Mouse (Mus musculus) telencephalon, adult 2 months (tissue): ENCODE results near the gene Snai1.
A peak's percentile ranks its signal among the peaks of the same experiment; 100 is the strongest.

Experiments used
- DNase-seq: peaks from one replicate; pipeline ENCODE4 v3.0.0-alpha.2; 2011; ENCODE audit warnings: low read depth, low spot score

Snai1 gene

DNA sequence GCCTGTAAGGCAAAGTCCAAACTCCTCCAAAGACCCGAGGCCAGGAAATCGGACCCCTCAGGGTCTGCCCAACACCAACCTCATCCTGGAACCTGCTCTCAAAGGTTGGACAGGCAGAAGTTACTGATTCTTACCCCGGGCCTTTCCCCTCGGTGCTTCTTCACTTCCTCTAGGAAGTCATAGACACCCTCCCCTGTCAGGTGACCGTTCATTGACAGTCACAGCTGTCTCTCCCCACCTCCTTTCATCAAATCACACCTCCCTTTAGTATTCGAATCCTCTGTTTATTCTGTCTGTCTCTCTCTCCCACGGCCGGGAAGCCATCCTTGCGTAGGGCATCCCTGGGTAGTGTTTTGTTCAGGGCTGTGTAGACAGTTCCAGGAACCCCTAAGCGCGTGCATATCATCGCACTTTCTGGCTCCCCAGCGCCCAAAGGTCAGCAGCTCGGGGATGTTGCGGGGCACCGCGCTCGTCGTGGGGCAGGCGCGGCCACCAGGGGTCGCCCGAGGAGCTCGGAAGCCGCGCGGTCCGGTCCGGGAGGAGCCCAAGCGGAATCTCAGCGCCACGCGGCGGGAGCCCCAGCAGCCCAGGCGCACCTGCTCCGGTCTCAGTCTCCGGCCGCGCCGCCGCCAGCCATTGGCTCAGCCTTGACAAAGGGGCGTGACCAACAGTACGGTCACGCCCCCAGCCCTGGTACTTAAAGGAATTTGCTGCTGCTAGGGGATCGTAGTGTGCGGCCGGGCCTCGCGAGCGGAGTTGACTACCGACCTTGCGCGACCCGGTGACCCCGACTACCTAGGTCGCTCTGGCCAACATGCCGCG, at the start of gene Snai1:
TSS of gene Snai1 (plus strand) at position 720 of the 822 bp plus-strand sequence.
- peak; percentile 32 for DNase-seq

DNA sequence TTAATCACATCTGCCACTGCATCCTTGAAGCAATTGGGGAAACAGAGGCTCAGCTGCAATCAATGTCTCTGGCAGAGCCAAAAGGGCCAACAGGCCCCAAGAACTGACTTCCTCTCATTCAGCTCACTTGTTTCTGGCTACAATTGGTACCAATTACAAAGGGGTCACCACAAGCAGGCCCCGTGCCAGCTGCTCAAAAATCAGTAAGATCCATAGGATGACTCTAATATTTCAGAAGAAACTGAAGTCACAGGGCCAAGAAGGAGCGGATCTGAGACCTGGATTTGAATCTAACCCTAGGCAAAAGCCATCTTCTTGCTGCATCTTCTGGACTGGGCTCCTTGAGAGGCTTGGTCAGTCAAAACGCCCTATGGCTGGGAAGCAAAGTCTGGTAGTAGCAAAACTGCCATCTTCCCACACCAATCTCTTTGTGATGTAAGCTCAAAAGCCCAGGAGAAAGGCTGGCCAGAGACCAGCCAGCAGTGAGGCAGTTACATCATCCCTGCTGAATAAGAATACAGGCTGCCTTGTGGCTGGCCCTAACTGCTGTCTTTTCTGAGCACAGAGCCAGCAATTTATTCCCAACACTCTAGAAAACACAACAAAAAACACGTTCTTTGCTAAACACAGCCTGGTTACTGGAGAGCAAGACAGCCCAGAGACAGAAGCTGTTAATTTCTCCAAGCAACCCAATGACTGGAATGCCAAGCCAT, 47.0 kb upstream of the Snai1 start:
- DNase-seq = peak; percentile 87

DNA sequence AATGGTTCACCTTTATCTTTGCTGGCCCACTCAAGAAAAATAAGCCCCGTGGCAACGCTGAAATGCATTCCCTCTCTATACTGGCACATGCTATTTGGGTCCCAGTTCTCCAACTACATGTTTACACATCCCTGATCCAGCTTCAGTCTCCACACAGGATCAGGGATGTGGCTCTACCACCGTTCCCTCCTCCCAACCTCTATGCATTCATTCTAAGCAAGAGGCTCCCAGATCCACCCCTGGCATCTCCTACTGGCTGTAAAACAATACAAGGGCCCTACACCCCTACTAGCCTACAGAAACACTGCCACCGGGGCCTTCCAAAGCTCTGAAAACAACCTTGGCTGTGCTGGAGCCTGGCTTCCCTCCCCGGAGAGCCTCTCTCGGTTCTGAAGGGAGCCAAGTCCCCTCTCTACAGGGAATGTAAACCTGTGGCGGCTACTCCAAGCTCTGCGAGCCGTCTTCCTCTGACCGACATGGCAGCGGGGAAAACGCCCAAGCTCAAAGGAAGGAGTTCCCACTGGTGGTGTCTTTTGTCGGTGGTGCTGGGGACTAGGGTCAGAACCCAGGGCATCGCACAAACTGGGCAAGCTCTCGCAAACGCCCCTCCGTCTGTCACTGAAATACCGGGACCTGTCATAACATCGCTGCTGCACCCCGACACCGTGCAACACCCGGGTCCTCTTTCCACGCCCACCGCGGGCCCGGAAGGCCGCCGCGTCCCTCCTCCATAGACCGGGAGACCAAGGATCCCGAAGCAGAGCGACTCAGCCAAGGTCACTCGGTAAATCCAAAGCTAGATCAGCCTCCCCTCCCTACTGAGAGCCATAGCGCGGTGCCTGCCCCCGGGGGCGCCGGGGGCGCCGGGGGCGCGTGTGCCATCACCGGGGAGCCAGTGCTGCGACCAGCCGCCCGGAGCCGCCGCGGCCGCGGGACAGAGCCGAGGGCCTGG, 46.0 kb upstream of the Snai1 start, which contains the start of gene Rnf114:
TSS of gene Rnf114 (plus strand) at position 889 of the 952 bp plus-strand sequence.
- no peak for DNase-seq

DNA sequence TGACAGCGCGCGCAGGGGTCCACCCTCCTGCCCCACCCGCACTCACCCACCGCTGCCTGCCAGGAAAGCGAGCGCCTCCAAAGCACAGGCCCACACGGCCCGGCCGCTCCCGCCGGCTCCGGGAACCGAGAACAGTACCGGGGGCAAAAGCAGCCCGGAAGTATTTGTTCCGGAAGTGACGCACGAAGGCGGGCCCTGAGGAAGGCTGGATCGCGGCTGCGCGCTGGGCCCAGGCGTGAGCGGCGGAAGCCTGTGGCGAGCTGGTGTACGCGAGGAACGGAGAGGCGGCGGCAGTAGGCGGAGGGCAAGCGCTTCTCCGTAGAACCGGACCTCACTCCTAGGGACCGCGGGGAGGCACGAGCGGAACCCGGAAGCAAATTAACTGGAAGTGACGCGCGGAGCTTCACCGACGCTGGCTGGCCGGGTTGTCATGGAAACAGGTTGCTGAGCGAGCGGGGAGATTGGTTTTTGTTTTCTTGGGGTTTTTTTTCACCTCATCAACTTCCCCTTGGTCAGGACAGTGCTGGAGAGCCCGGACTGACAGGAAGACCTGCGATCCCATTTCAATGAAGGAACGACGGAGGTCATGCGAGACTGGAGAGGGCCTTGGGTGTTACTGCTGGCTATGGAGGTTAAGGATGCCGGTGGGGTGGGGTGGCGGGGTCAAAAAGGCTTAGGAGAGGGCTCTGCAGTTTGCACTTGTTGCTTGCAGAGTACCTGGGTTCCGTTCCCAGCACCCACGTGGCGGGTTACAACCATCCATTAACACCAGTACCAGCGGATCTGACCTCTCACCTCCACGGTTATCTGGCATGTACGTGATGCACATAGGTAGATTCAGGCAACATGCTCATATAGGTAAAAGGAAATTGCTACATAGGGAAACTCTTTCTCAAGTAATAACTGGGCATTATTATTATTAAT, 45.0 kb upstream of the Snai1 start, which contains the start of gene Spata2:
TSS of gene Spata2 (minus strand) at position 175 of the 924 bp plus-strand sequence.
- DNase-seq = peak; percentile 87

DNA sequence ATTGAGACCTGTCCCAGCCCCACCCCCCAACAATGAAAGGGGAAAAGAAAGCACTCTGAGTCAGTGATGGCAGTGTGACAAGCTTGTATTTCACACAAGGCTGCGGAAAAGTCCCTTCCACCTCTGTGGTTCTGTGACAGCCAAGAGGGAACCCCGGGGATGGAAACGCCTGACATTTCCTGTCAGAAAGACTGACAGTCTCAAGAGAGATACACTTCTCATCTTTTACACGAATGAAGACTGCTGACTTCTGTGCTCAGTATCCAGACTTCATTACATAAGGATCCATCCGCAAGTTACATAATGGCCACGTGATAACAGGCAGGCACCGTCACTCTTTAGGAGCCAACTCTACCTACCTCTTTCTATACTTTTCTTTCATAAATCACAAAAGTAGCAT, 41.6 kb upstream of the Snai1 start:
- peak; percentile 63 for DNase-seq

DNA sequence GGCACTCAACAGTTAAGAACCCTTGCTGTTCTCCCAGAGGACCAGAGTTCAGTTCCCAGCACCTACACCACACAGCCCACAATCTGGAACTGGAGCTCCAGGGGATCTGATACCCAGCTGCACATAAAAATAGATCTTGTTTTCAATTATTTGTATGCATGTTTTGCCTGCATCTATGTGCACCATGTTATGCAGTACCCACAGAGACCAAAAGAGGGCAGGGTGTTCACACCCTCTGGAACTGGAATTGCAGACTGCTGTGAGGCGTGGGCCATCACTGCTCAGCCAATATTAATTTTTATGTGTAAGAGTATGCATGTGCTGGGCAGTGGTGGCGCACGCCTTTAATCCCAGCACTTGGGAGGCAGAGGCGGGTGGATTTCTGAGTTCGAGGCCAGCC, 40.7 kb upstream of the Snai1 start:
- no peak for DNase-seq

DNA sequence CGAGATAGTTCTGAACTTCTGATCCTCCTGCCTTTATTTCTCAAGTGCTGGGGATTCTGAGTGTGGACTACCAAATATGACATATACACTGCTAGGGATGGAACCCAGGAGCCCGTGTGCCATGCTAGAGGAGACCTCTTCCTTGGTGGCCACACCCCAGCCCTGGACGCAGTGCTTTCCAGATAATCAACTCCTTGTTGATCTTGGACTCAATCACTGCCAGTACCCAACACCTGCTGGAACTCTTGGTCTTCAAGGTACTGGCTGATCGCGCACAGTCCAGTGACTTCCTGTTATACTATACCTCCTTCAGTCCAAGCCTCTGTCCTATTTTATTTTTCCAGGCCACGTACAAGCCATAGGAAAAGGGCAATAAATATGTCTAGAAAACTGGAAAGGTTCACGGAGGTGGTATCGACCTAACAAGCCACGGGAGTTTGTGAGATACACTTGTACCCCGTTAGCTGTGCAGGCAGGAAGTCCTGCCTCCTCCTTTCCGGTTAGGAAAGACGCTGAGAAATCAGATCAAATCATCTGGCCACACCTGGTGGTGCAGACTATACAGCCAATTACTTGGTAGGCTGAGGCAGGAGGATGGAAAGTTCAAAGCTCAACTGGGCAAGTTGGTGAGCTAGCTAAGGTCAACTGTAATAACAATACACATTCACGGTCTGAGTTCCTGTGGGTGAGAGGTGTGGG, 35.3 kb upstream of the Snai1 start:
- DNase-seq = no peak

DNA sequence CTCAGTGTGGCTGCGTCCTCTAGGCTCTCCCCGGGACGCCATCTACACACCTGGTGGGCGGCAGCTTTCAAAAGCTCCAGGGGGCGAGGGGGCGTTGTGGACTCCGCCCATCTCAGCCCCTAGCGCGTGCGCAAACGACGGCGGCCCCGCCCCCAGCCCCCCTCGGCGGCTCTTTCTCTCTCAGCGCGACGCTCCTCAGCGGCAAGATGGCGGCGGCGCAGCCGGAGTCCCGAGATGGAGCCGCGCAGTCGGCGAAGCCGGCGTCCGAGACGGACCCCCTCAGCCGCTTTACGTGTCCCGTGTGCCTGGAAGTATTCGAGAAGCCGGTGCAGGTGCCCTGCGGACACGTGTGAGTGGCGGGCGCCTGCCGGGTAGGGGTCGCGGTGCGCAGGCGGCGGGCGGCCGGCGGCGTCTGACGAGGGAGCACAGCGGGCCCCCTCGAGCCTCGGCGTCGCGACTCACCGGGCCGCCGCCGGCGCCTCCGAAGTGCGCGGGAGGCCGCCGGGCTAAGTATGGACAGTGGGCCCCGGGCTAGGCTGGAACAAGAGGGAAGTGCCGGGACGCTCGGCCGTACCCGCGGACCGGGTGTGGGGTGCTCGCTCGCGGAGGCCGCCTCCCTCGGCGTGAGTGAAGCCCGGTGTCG, 34.6 kb upstream of the Snai1 start:
- peak; percentile 62 for DNase-seq

DNA sequence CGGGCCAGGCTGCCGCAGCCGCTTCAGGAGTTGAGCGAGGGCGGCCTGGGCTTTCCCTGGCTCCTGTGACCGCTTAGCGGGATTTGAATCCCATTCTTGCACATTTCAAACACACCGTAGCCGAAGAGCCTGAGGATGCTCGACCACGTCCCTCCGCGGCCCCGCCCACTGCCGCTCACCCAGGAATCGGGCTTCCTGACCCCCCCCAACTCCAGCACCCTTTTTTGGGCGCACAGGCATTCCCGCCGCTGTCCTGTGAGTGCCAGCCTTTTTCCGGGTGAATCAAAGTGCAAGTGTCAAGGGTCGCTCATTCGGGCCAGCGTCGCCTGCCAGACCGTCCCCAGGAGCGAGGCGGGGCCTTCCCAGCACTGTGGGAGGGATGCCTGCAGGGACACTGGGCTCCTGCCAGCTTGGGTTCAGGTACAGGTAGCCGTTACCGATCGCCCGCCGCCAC, 34.1 kb upstream of the Snai1 start:
- no peak for DNase-seq

DNA sequence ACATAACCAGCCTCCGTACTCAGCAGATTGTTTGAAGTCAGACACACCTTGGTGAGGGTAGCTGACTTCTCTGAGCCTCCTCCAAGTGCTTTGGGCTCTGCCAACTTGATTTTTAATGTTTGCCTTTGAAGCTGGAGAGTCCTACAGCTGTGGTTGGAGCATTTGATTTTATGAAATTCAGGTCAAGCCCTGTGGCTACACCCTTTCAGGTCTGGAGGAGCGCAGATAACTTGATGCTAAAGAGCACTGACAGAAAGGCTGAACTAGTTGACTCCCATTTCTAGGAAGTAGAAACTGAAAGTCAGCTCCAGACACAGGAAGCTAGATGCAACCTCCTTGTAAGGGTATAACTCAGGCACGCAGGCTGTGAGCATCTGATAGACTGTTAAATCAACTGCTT, 32.9 kb upstream of the Snai1 start:
- DNase-seq = no peak

DNA sequence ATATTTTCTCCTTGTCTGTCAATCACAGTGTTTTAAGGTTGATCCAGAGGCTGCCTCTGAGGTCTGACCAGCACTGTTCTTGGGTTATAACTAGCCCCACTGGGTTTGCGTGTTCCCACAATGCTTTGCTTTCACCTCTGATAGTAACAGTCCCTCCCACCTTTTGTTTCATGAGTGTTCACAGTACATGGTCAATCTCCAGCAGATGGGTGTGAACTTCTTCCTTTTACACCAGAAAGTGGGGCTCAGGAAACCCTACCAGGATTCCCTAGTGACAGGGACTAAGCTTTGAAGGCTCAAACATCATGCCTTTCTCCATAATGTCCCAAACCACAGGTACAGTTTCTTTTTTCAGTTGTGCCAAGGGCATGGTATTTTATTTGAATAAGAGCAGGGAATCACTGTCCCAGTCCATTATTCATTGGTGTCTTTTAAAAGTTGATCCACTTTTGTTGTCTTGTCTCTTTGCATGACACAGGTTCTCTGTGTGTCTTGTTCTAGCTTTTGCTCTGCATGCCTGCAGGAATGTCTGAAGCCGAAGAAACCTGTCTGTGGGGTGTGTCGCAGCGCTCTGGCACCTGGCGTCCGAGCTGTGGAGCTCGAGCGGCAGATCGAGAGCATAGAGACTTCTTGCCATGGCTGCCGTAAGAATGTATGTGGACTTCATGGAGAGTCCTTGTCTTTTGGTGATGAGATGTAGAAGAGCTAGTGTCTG, 31.3 kb upstream of the Snai1 start:
- DNase-seq = no peak

DNA sequence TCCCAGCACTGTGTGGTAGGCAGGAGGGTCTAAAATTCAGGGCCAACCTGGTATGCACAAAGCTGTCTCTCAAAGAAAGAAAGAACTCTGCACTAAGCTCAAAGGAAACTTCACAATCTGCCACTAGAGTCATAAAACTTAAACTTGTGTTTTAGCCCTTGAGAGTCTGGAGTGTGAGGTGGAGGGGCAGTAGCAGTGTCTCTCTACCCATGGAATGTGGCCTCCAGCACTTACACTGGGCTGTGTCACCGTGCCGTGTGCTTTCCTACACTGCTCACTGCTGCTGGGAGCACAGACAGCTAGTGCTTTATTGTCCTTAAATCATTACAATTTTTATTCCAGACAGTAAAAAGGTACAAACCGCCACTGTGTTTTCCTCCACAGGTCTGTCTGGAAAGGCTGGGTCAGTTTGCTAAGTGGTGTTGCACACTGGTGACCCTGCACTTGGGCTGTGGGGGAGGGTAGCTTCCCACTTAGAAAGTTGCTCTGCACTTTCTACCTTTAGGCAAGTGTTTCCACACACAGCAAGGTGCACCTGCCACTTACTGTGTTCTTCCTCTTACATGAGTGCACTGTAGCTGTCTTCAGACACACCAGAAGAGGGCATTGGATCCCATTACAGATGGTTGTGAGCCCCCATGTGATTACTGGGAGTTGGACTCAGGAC, 30.1 kb upstream of the Snai1 start:
- no peak for DNase-seq

DNA sequence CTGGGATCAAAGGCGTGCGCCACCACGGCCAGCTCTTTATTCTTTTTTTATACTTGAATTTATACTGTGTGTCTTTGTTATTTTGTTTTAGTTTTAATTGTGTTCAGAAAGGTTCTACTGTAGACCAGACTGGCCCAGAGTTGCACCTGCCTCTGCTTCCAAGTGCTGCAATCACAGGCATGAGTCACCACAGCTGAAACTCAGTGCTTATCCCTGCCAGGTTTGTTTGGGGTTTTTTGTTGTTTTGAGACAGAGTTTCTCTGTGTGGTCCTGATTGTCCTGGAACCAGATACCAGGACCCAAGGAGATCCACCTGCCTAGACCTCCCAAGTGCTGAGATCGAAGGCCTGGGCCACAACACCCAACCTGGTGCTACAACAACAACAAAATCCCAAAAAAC, 29.4 kb upstream of the Snai1 start:
- no peak for DNase-seq

DNA sequence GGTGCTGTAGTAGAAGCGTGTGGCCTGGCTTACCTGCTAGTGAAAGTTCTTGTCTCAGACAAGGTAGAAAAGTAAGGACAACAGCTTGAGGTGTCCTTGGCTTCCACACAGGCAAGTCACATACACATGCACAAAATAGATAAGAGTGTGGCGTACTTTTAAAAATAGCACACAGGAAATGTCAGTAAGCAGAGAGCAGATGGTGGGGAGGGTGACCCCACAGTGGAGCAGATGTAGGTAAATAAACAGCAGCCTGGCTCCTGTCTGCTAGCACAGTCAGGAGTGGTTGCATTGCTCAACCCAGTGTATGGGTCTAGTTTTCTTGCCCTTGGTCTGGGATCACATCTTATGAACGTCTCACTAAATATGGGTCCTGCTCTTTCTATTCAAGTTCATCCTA, 27.5 kb upstream of the Snai1 start:
- no peak for DNase-seq

DNA sequence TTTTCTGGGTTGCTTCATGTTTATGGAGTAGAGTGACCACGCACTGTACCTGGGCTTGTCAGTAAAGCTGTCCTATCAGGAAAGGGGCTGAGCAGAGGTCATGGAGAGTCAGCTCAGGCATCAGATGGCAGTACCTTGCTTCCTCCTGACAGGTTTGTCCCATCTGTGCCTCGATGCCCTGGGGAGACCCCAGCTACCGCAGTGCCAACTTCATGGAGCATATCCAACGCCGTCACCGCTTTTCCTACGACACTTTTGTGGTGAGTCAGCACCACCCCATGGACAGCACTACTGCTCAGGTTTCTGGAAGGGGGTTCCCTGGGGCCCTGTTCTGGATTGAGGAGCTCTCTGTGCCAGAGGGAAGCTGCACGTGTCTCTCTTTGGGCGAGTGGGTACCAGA, 25.6 kb upstream of the Snai1 start:
- DNase-seq = no peak

DNA sequence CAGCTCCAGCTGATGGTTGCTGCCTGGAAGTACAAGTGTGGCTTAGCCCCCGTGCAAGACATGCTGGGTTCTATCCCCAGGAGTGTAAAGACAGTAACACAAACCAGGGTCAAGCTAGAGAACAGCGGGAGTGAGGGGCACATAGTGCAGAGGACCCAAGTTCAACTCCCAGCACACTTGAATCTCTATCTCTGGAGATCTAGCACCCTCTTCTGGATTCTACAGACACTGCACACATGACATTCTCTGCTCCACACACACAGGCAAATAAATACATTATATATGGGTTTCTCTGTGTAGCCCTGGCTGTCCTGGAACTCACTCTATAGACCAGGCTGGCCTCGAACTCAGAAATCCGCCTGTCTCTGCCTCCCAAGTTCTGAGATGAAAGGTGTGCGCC, 25.0 kb upstream of the Snai1 start:
- no peak for DNase-seq

DNA sequence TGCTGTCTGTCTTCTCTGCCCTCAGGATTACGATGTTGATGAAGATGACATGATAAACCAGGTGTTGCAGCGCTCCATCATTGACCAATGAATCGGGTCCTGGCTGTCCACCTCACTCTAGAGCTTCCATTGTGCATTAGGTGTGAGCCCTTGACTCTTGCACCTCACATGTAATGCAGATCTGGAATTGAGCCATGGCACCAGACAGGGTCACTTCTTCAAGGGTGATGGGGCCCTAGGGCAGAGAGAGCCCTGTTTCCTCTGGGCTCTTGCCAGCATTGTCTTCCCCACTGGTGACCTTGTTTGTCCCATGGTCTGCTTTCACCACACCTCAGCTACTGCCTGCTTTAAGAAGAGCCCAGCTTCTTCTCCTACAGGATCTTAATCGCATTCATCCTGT, 23.4 kb upstream of the Snai1 start:
- no peak for DNase-seq

DNA sequence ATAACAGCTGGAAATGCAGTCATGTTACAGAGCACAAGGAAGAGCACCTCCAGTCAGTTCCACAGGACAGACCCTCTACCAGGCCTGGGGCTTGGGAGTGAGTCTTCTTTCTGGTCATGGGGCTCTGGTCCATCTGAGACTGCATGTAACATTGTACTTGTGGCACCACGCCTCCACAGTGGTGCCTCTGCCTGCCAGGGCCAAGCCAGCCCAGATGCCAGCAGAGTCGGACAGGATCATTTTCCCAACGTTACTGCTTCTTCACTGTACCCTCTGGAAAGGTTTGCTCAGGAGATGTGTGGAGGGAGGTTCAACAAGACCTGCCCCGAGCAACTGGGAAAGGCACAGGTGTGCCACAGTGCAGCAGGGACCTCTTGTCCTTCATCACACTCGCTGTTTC, 22.3 kb upstream of the Snai1 start:
- DNase-seq = no peak
